Mouse (Mus musculus): ENCODE measurements around the gene Tubgcp5. TPM values are rescaled to one million over a fixed set of nuclear protein-coding genes. Genes with fewer than 3 reads are reported as not detected.

The Tubgcp5 gene
- polyA plus RNA-seq, 2 experiments: 4.1 to 7.2 TPM

GRCm38 (mm10) chr7:55836877-55837276 is 42.9 kb downstream of the Tubgcp5 start:
- DNase-seq (ENCODE audit: low read depth in 3 of 3, low spot score in 3 of 3) (no peak), ATAC-seq (ENCODE audit: insufficient read depth) (no peak; the same call in 1 of the 2 replicates)
- no peak overlapping the region for H3K9ac ChIP-seq (replicated peaks)
- H3K4me3 ChIP-seq (ENCODE audit: insufficient read depth in 1 of 2, low read depth in 2 of 2, low read length in 2 of 2): no peak overlapping the region
- H3K4me2 ChIP-seq (ENCODE audit: low read depth): no peak overlapping the region
- no peaks in the 10 kb centered on the region for H3K36me3 ChIP-seq (replicated peaks; ENCODE audit: control insufficient read depth, insufficient read depth, low read depth)
- no peak overlapping the region for H3K27ac ChIP-seq
- H3K4me1 ChIP-seq (replicated peaks; ENCODE audit: control insufficient read depth in 2 of 2, insufficient read depth in 2 of 2, low read length in 1 of 2): peaks cover 0 to 3% of the 10 kb centered on the region in 2 experiments; a peak in 3 of 4 replicates
- TF ChIP-seq EP300 (IDR thresholded peaks at IDR 0.05; ENCODE audit: low read depth) (no peak), CTCF (IDR thresholded peaks at IDR 0.05; ENCODE audit: low read depth) (no peak)
- H3K9me3 ChIP-seq (ENCODE audit: control insufficient read depth, low read length): no peaks in the 10 kb centered on the region
- 25% methylated on average over 4 of the region's 4 CpGs for whole genome bisulfite sequencing (ENCODE audit: insufficient replicate concordance)
- no peaks in the 10 kb centered on the region; the same call in 1 of the 2 replicates for H3K27me3 ChIP-seq (ENCODE audit: control insufficient read depth, insufficient read depth, low read length)

GRCm38 (mm10) chr7:55841445-55841844 is 47.5 kb downstream of the Tubgcp5 start, which contains the start of gene Cyfip1:
TSS of gene Cyfip1 (plus strand) at chr7:55841745.
- Histone ChIP-seq H3K9me3 (ENCODE audit: control insufficient read depth, low read length) (no peaks in the 10 kb centered on the region), H3K27me3 (ENCODE audit: control insufficient read depth, insufficient read depth, low read length) (no peaks in the 10 kb centered on the region; the same call in 1 of the 2 replicates), H3K36me3 (replicated peaks; ENCODE audit: control insufficient read depth, insufficient read depth, low read depth) (no peaks in the 10 kb centered on the region), H3K9ac (replicated peaks) (peak within 1 kb of the TSS; percentile 70), H3K4me1 (replicated peaks; ENCODE audit: control insufficient read depth in 2 of 2, insufficient read depth in 2 of 2, low read length in 1 of 2) (peaks cover 0 to 5% of the 10 kb centered on the region in 2 experiments; a peak in 3 of 4 replicates), H3K4me3 (ENCODE audit: insufficient read depth in 1 of 2, low read depth in 2 of 2, low read length in 2 of 2) (peak within 1 kb of the TSS; percentile 66 to 72), H3K4me2 (ENCODE audit: low read depth) (peak within 1 kb of the TSS; percentile 91), H3K27ac (no peak within 1 kb of the TSS)
- no peak for ATAC-seq (ENCODE audit: insufficient read depth)
- WGBS (ENCODE audit: insufficient replicate concordance): 56% methylated on average over 7 of the region's 7 CpGs
- no peak for DNase-seq (ENCODE audit: low read depth in 3 of 3, low spot score in 3 of 3)
- TF ChIP-seq EP300 (IDR thresholded peaks at IDR 0.05; ENCODE audit: low read depth): no peak
- no peak for TF ChIP-seq CTCF (IDR thresholded peaks at IDR 0.05; ENCODE audit: low read depth)

GRCm38 (mm10) chr7:55841977-55842503 is 48.1 kb downstream of the Tubgcp5 start:
- Histone ChIP-seq H3K9ac (replicated peaks) (peak overlapping the region; percentile 70), H3K36me3 (replicated peaks; ENCODE audit: control insufficient read depth, insufficient read depth, low read depth) (no peaks in the 10 kb centered on the region), H3K4me1 (replicated peaks; ENCODE audit: control insufficient read depth in 2 of 2, insufficient read depth in 2 of 2, low read length in 1 of 2) (peaks cover 0 to 2% of the 10 kb centered on the region in 2 experiments; a peak in 3 of 4 replicates), H3K4me3 (ENCODE audit: insufficient read depth in 1 of 2, low read depth in 2 of 2, low read length in 2 of 2) (peak overlapping the region; percentile 66 to 72), H3K4me2 (ENCODE audit: low read depth) (peak overlapping the region; percentile 91), H3K9me3 (ENCODE audit: control insufficient read depth, low read length) (no peaks in the 10 kb centered on the region), H3K27me3 (ENCODE audit: control insufficient read depth, insufficient read depth, low read length) (no peaks in the 10 kb centered on the region; the same call in 1 of the 2 replicates), H3K27ac (no peak overlapping the region)
- under 1% methylated on average over 44 of the region's 47 CpGs for WGBS (ENCODE audit: insufficient replicate concordance)
- TF ChIP-seq CTCF (IDR thresholded peaks at IDR 0.05; ENCODE audit: low read depth): no peak
- TF ChIP-seq EP300 (IDR thresholded peaks at IDR 0.05; ENCODE audit: low read depth): no peak
- ATAC-seq (ENCODE audit: insufficient read depth): peak; percentile 94
- peak; percentile 57 to 64 (median 61) for DNase-seq (ENCODE audit: low read depth in 3 of 3, low spot score in 3 of 3)

GRCm38 (mm10) chr7:55842504-55843152 is 48.7 kb downstream of the Tubgcp5 start:
- TF ChIP-seq CTCF (IDR thresholded peaks at IDR 0.05; ENCODE audit: low read depth): no peak
- no peak for TF ChIP-seq EP300 (IDR thresholded peaks at IDR 0.05; ENCODE audit: low read depth)
- Histone ChIP-seq H3K4me1 (replicated peaks; ENCODE audit: control insufficient read depth in 2 of 2, insufficient read depth in 2 of 2, low read length in 1 of 2) (peaks cover 0 to 2% of the 10 kb centered on the region in 2 experiments; a peak in 3 of 4 replicates), H3K9ac (replicated peaks) (peak overlapping the region; percentile 70), H3K4me3 (ENCODE audit: insufficient read depth in 1 of 2, low read depth in 2 of 2, low read length in 2 of 2) (peak overlapping the region; percentile 66 to 72), H3K4me2 (ENCODE audit: low read depth) (peak overlapping the region; percentile 91), H3K27ac (no peak overlapping the region), H3K36me3 (replicated peaks; ENCODE audit: control insufficient read depth, insufficient read depth, low read depth) (no peaks in the 10 kb centered on the region), H3K27me3 (ENCODE audit: control insufficient read depth, insufficient read depth, low read length) (no peaks in the 10 kb centered on the region; the same call in 1 of the 2 replicates), H3K9me3 (ENCODE audit: control insufficient read depth, low read length) (no peaks in the 10 kb centered on the region)
- ATAC-seq (ENCODE audit: insufficient read depth): peak; percentile 10
- WGBS (ENCODE audit: insufficient replicate concordance): 1% methylated on average over 40 of the region's 40 CpGs
- DNase-seq (ENCODE audit: low read depth in 3 of 3, low spot score in 3 of 3): no peak
